Mouse (Mus musculus): Measurements from ENCODE around the gene Lnpk.

Lnpk gene

DNA sequence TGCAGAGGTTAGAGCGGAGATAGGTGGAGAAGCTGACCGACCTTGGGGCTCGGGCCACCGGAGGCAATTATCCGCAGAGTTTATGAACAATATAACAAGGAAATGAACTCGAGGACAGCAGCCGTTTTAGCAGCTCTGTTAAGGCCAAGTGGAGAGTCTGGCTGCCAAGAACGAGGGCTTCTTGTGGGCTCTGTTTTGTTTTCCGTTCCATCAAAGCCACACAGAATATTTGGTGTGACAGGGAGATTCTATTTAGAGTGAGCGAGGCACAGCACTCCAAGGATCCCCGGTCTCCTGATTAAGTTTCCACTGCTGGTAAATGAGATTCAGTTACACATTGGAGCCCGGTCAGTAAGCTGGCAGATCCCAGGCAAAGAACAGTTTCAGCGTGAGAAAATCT, 87.8 kb downstream of the Lnpk start:
- no peak for DNase-seq (ENCODE audit: extremely low spot score, low spot score)

- DNase-seq (ENCODE audit: extremely low spot score, low spot score), result no peak
Observed at GRCm38 (mm10) chr2:74490186-74490585, 89.0 kb downstream of the Lnpk start.

- DNase-seq (ENCODE audit: extremely low spot score, low spot score), result no peak
Observed at GRCm38 (mm10) chr2:74488443-74488842, 90.8 kb downstream of the Lnpk start.

DNA sequence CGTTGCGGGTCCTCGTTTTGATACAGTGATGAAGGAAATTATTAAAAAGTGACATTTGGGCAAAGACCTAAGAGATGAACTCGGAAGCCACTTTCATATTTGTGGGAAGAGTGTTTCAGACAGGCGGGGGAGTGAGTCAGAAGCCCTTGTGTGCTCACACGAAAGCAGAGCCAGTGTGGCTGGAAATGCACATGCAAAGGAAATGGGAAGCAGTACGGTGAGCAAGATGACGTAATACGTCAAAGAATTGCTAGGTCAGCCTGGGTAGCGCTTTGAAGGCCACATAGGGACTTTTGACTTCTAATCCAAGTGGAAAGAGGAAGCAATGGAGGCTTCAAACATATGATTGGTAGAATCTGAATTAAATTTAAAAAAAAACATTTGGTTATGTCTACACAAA, 96.6 kb downstream of the Lnpk start:
- DNase-seq (ENCODE audit: extremely low spot score, low spot score), result no peak

DNA sequence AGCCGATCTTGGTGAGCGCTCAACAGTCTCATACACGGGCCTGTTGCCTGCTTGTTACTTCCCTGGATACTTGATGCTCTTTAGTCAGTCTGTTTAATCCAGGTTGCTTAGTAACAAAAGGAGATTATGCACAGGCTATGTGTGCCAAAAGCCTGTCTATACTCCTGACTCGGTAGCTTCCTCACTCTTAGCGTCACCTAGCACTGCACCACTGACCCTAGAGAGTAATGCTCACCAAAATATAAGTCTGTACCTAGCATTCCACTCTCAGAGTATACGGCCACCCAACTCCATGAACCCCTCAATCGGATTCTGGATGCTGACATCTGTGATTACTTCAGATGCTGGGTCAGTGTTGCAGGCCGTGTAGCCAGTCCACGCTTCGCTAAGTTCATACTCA, 97.1 kb downstream of the Lnpk start:
- no peak for DNase-seq (ENCODE audit: extremely low spot score, low spot score)

All from neural tube, embryonic 10.5 days (tissue).